Mouse (Mus musculus): ENCODE measurements at regions not wholly inside any gene's neighbourhood (a gene's known extent, or its start where the extent isn't known, plus 50 kb on each side); places are given as distances from the start of the nearest gene placed in this dataset.
A peak's percentile ranks its signal among the peaks of the same experiment; 100 is the strongest.

DNA sequence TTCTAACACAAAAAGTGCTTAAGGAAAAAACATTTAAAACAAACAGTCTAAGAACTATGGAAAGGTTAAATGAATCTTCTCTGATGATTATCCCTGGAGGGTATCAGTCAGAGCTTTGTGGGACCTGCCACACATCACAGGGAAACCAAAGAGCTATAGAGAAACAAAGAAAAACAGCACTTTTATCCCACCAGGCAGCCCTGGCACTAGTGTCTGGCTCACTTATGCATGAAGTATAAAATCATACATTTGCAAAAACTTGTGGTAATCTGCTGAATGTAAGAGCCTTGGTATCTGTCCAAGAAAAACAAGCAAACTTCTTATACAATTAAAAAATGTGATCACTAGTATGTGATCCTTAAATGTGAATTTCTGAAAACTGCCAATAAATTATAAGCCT is 972.4 kb upstream of the Ctnnd2 start:
- H3K36me3 ChIP-seq, result no peaks in the 10 kb centered on the region
- no peak for ATAC-seq (replicated peaks; ENCODE audit: insufficient number of reproducible peaks, insufficient read depth, low FRiP score, low read depth)
- H3K27me3 ChIP-seq, result no peaks in the 10 kb centered on the region
- no peaks in the 10 kb centered on the region for H3K4me1 ChIP-seq (replicated peaks)
- H3K27ac ChIP-seq, result no peak overlapping the region
- H3K9me3 ChIP-seq (replicated peaks), result no peaks in the 10 kb centered on the region
- no peak overlapping the region for H3K4me3 ChIP-seq
- no peak overlapping the region for H3K9ac ChIP-seq
- H3K4me2 ChIP-seq, result no peak overlapping the region

DNA sequence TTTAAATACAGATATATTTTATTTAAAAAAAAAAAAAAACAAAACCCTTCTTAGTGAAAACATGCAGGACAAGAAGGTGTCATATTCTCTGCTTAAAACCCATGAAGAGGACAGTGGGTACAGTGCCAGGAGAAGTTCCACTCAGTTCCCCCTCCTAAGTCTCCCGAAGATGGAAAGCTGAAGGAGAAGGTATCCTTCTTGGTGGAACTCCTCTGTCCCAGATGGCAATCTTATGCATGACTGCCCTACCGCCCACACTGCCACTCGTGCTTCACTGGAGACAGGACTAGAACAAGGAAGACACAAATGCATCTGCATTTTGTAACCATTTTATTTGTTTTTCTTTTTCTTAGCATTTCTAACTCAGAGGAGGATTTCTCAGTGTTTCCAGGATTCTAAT is 948.7 kb upstream of the Ctnnd2 start:
- no peaks in the 10 kb centered on the region for H3K36me3 ChIP-seq
- H3K4me2 ChIP-seq, result no peak overlapping the region
- H3K4me1 ChIP-seq (replicated peaks), result no peaks in the 10 kb centered on the region
- 69% methylated on average over 3 of the region's 3 CpGs for WGBS
- no peaks in the 10 kb centered on the region for H3K9me3 ChIP-seq (replicated peaks)
- H3K9ac ChIP-seq, result no peak overlapping the region
- H3K27ac ChIP-seq, result no peak overlapping the region
- no peak overlapping the region for H3K4me3 ChIP-seq
- no peaks in the 10 kb centered on the region for H3K27me3 ChIP-seq
- ATAC-seq (replicated peaks; ENCODE audit: insufficient number of reproducible peaks, insufficient read depth, low FRiP score, low read depth), result no peak

DNA sequence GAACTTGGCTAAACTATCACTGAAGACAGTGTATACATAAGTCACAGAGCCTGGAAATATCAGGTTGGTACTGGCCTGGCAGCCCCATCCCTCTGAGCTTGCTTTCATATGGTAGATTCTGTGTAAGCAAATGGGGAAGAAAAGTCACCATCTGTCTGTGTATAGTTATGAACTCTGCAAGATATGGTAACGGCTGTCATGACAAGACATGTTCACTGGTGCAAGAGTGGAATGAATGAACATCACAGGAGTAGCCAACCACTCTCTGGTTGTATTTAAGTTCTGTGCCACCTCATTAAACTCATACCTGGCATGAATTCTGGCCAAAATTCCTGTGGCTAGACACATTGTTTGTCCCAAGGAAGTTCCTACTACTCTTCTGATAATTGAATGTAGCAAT is 945.5 kb upstream of the Ctnnd2 start:
- 85% methylated on average over 1 of the region's 1 CpGs for WGBS
- H3K9ac ChIP-seq, result no peak overlapping the region
- no peak overlapping the region for H3K27ac ChIP-seq
- no peak overlapping the region for H3K4me2 ChIP-seq
- no peak overlapping the region for H3K4me3 ChIP-seq
- H3K36me3 ChIP-seq, result no peaks in the 10 kb centered on the region
- H3K27me3 ChIP-seq, result no peaks in the 10 kb centered on the region
- H3K9me3 ChIP-seq (replicated peaks), result no peaks in the 10 kb centered on the region
- no peak for ATAC-seq (replicated peaks; ENCODE audit: insufficient number of reproducible peaks, insufficient read depth, low FRiP score, low read depth)
- no peaks in the 10 kb centered on the region for H3K4me1 ChIP-seq (replicated peaks)

DNA sequence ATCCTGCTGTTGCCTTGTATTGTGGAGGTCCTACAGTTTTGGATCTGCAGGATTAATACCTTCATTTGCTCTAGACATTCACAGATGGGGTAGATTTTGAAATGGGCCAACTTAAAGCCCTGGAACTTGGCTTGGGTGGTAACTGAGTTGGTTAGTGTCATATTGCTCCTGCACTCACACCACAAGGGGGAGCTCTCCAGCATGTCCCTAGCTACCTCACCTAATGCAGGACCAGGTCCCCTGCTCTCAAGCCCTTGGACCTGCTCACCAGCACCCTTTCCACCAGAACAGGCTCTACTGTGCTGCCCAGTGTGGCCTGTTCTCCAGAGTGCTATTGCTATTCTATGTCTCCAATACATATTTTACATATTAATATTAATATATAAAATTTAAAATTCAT is 937.8 kb upstream of the Ctnnd2 start:
- Histone ChIP-seq H3K27ac (no peak overlapping the region), H3K36me3 (no peaks in the 10 kb centered on the region), H3K4me1 (replicated peaks) (no peaks in the 10 kb centered on the region), H3K9me3 (replicated peaks) (no peaks in the 10 kb centered on the region), H3K4me2 (no peak overlapping the region), H3K9ac (no peak overlapping the region), H3K4me3 (no peak overlapping the region), H3K27me3 (no peaks in the 10 kb centered on the region)
- ATAC-seq (replicated peaks; ENCODE audit: insufficient number of reproducible peaks, insufficient read depth, low FRiP score, low read depth), result no peak

DNA sequence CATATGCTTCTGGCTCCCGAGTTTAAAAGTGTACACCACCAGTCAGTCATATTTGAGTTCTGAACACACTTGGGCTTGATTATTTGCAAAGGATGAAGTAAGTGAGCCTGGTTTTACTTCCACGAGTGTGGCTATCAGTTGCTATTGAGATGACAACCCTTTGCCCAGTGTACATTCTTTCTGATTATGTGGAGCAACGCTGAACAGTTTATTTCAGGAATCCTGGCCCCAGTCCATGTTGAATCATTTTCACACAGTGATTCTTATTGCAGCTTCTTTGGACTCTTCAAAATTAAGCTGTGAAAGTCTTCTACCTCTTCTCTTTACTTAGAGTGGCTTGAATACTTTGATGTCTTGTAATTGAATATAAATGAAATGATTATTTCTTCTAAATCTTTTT is 917.2 kb upstream of the Ctnnd2 start:
- WGBS, result 30% methylated on average over 3 of the region's 3 CpGs
- 0 out of 2 replicates have a peak, but pooled peaks have one; percentile 35 for ATAC-seq (replicated peaks; ENCODE audit: insufficient number of reproducible peaks, insufficient read depth, low FRiP score, low read depth)
- Histone ChIP-seq H3K4me1 (replicated peaks) (no peaks in the 10 kb centered on the region), H3K36me3 (no peaks in the 10 kb centered on the region), H3K9ac (no peak overlapping the region), H3K4me3 (no peak overlapping the region), H3K27ac (0 out of 2 replicates have a peak overlapping the region, but pooled peaks have one; percentile 37), H3K27me3 (no peaks in the 10 kb centered on the region), H3K4me2 (no peak overlapping the region), H3K9me3 (replicated peaks) (no peaks in the 10 kb centered on the region)

DNA sequence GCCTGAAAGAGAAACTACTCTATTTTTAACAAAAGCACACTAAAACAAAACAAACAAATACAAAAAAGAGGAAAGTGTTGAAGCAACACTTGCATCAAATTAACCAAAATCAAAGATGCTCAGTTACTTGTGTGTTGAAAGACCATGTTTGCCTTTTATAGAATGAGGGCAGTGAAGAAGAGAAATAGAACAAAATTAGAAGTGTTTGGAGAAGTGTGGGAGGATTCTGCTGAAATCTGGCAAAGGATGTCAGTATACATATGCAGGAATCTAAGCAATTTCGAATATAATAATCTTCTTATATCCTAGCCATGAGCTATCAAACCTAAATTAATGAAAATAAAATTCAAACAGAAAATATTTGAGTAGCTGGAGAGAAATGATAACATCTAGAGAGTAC is 905.6 kb upstream of the Ctnnd2 start:
- Histone ChIP-seq H3K9ac (no peak overlapping the region), H3K36me3 (no peaks in the 10 kb centered on the region), H3K9me3 (replicated peaks) (no peaks in the 10 kb centered on the region), H3K4me2 (no peak overlapping the region), H3K4me1 (replicated peaks) (no peaks in the 10 kb centered on the region), H3K27ac (no peak overlapping the region), H3K27me3 (no peaks in the 10 kb centered on the region), H3K4me3 (no peak overlapping the region)
- ATAC-seq (replicated peaks; ENCODE audit: insufficient number of reproducible peaks, insufficient read depth, low FRiP score, low read depth), result no peak
- 48% methylated on average over 1 of the region's 1 CpGs for WGBS

DNA sequence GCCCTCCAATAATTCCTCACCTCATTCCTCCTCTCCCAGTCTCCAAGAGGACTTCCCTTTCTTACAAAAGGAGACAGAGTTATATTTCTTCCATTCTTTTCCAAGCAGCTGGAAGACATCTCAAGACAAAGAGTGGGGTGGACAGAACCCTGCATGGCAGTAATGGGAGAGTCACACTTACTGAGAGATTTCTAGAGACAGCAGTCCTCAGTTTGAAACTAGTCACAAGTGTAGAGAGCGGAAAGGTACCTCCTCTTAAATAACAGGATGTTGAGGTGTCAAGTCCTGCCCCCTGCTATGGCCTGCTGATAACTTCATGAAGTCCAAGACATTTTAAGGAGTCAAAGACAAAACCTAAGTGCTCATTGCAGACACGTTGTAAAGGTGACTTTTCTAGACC is 875.9 kb upstream of the Ctnnd2 start:
- Histone ChIP-seq H3K36me3 (no peaks in the 10 kb centered on the region), H3K9ac (no peak overlapping the region), H3K4me3 (no peak overlapping the region), H3K4me1 (replicated peaks) (no peaks in the 10 kb centered on the region), H3K27ac (no peak overlapping the region), H3K9me3 (replicated peaks) (no peaks in the 10 kb centered on the region), H3K27me3 (no peaks in the 10 kb centered on the region), H3K4me2 (no peak overlapping the region)
- 68% methylated on average over 2 of the region's 2 CpGs for WGBS
- ATAC-seq (replicated peaks; ENCODE audit: insufficient number of reproducible peaks, insufficient read depth, low FRiP score, low read depth), result no peak

Measured in heart, embryonic 15.5 days (tissue).